Mouse (Mus musculus) liver, postnatal 0 days (tissue): ENCODE results near the gene Dcaf17.

Experiments used
- CTCF ChIP-seq: sonication (generic); IDR thresholded peaks from 2 replicates; pipeline ENCODE4 v1.5.1; 2016; ENCODE audit warnings: antibody characterized with exemption, low read depth
- EP300 ChIP-seq: IDR thresholded peaks from 2 replicates; pipeline ENCODE4 v1.6.1; 2016; ENCODE audit warnings: antibody characterized with exemption, low read depth, mild to moderate bottlenecking

DNA sequence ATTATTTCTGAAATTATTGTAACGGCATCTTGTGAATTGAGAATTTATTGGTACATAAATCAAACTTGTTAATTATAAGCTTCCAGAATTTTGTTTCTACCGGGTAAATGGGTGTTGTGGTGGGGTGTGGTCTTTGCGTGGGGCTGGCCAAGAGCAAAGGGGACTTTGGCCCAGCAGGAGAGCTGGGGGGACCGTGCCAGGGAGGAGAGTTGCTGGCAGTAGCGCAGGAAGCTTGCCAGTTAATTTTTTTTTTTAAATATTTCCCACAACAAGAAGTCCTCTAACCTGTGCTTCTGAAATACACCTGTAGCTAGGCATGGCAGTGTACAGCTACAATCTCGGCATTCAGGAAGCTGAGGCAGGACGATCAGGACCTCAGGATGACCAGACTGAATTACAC lies 4.6 kb upstream of the Dcaf17 start:
- no peak for TF ChIP-seq CTCF
- no peak for TF ChIP-seq EP300
